Mouse (Mus musculus) layer of hippocampus, adult 2 months (tissue): ENCODE results near the gene Rpl37. TPM values are rescaled to one million over a fixed set of nuclear protein-coding genes. Genes with fewer than 3 reads are reported as not detected.
"Not testable (repeated sequence)": the region's sequence is repeated elsewhere in the genome, so short reads cannot be mapped to it uniquely, and the experiment has no call there.

Experiments
- DNase-seq, 2 experiments: peaks; one replicate each; pipeline ENCODE4 v3.0.0; 2022; ENCODE audit warnings: low spot score in 2 of 2
- H3K27ac ChIP-seq: fragments of 200-600 bp; 2 replicates; pipeline ENCODE4 v1.8.1; 2022
- H3K4me3 ChIP-seq: fragments of 200-600 bp; 2 replicates; pipeline ENCODE4 v1.8.1; 2022; ENCODE audit warnings: mild to moderate bottlenecking
- CTCF ChIP-seq: fragments of 200-600 bp; conservative IDR thresholded peaks from 2 replicates; pipeline ENCODE4 v1.8.1; 2022; ENCODE audit warnings: antibody characterized with exemption, mild to moderate bottlenecking, moderate library complexity
- total RNA-seq, 2 experiments: library from RNA; stranded (reverse); gene quantifications; 2 replicates each; pipeline ENCODE4 v1.2.3; 2021

Rpl37 gene
- total RNA-seq, 2 experiments from 2014 or later = 308 to 352 TPM

GRCm38 (mm10) chr15:5129111-5129805, 12.8 kb downstream of the Rpl37 start:
- Histone ChIP-seq H3K4me3 (no peak overlapping the region), H3K27ac (no peak overlapping the region)
- no peak for TF ChIP-seq CTCF
- DNase-seq = no peak

DNA sequence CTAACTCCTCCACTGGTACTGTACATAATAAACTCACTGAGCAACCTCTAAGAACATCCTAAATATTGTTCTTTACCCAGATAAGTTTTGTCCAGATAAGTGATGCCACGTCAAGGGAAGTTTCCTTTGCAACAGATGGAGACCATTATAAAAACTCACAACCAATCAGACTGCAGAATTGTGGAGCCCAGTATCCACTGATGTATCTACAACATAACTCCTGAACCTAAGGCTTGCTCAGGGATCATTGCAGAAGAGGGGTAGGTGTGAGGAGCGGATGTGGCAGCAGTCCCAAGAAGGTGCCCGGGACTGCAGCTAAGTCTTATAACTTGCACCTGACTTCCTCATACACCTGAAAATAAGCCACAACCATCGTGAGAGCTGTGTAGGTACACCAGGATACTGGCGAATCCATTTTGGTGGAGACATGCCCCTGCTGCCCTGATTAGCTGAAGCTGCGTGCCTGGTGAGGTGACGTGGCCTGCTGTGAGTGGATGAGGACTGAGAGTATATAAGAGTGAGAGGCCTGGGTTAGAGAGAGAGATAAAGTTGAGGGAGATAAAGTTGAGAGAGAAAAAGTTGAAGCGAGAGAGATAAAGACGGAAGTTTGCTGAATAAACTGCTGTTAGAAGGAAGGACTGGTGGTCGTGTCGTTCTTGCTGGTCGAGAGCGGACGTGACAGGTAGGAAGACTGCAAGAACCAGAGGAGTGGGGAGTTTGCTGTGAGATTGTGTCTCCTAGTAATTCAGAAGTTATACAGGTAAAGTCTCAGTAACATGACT, 14.6 kb downstream of the Rpl37 start:
- DNase-seq, H3K27ac ChIP-seq, H3K4me3 ChIP-seq: not testable (repeated sequence)

DNA sequence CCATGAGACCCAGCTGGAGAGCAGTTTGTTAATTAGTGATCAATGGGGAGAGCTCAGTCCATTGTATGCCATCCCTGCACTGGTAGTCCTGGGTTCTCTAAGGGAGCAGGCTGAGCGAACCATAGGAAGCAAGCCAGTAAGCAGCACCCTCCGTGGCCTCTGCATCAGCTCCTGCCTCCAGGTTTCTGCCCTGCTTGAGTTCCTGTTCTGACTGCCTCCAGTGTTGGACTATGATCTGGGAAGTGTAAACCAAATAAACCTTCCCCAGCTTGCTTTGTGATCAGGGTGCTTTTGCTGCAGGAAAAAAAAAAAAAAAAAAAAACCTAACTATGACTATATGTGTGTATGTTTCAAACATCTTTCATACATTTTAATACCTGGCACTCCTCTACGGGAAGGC, 16.9 kb downstream of the Rpl37 start:
- DNase-seq = no peak
- Histone ChIP-seq H3K27ac (no peak overlapping the region), H3K4me3 (no peak overlapping the region)
- no peak for TF ChIP-seq CTCF

- no peak overlapping the region for H3K4me3 ChIP-seq
- H3K27ac ChIP-seq = no peak overlapping the region
- no peak for TF ChIP-seq CTCF
- DNase-seq = no peak
These were observed 17.7 kb downstream of the Rpl37 start for GRCm38 (mm10) chr15:5134179-5134578.

GRCm38 (mm10) chr15:5134945-5135483, 18.6 kb downstream of the Rpl37 start:
- no peak overlapping the region for H3K27ac ChIP-seq
- DNase-seq = no peak
- H3K4me3 ChIP-seq = no peak overlapping the region
- TF ChIP-seq CTCF = no peak

GRCm38 (mm10) chr15:5138021-5138856, 21.8 kb downstream of the Rpl37 start:
- DNase-seq = no peak
- no peak overlapping the region for H3K4me3 ChIP-seq
- no peak overlapping the region for H3K27ac ChIP-seq
- no peak for TF ChIP-seq CTCF

DNA sequence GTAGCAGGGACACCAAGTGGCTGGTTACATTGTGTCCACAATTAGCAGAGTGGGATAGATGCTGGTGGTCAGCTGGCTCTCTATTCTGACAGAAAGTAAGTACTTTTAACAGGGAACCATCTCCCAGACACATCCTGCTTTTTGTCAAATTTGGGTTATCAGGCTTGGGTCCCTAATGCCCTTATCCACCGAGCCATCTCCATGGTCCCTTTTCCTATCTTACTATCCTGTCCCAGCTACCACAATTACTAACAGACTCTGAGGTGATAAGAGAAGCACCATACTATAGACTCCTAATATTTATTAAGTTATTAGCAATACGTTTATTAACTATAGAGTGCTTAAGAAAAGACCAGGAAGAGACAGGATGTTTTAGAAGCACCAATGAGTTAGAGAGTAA, 22.9 kb downstream of the Rpl37 start:
- H3K27ac ChIP-seq = no peak overlapping the region
- no peak for TF ChIP-seq CTCF
- H3K4me3 ChIP-seq = no peak overlapping the region
- no peak for DNase-seq

DNA sequence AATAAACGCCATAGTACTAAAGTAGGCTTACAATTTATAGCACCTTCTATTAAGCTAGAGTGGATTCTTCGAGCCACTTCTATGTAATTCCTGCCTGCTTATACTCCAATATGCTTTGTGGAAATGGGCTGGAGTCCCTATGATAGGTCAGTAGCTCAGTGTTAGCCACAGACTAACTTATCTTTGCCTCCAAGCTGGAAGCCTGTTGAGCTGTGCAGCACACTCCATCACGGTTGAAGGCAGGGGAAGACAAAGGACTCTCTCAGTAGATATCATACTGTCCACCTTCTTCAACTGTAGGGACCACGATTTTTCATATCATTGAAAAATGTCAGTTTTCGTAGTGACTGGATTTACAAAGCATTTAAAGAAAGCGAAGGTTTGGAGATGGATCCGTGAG, 23.4 kb downstream of the Rpl37 start:
- no peak for DNase-seq
- no peak overlapping the region for H3K4me3 ChIP-seq
- H3K27ac ChIP-seq = no peak overlapping the region
- TF ChIP-seq CTCF = no peak

DNA sequence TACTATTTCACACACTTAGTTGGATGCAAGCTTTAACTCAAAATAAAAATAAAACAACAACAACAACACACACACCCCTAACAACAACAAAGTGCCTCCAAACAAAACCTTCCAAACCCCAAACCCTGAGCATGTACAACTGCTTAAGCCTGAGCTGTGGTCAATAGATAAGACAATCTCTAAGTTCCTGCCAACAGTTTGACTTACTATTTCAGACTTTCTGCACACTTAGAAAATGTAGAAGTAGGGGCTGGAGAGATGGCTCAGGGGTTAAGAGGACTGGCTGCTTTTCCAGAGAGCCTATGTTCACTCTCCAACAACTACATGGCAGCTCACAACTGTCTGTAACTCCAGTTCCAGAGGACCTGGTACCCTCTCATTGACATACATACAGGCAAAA, 23.9 kb downstream of the Rpl37 start:
- no peak for TF ChIP-seq CTCF
- DNase-seq = no peak

DNA sequence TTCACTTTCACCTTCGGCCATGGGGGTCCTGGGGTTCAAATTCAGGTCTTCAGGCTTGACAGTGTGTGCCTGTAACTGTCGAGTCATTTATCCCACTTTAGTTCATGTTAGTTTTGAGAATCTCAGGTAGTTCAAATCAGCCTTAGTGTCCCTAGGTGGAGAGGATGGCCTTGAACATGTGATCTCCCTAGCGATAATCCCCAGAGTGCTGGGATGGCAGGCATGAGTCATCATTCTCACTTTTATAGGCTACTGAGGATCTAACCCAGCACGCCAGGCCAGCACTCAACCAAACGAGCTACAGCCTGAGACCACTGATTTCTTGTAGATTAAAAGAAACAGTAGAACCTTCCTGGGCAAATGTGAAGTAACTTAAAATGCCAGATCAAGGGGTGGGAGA, 25.6 kb downstream of the Rpl37 start:
- DNase-seq = no peak
- Histone ChIP-seq H3K4me3 (no peak overlapping the region), H3K27ac (no peak overlapping the region)
- no peak for TF ChIP-seq CTCF

More for the DNA sequence above, 23.9 kb downstream of the Rpl37 start:
- Histone ChIP-seq H3K4me3 (no peak overlapping the region), H3K27ac (no peak overlapping the region)

DNA sequence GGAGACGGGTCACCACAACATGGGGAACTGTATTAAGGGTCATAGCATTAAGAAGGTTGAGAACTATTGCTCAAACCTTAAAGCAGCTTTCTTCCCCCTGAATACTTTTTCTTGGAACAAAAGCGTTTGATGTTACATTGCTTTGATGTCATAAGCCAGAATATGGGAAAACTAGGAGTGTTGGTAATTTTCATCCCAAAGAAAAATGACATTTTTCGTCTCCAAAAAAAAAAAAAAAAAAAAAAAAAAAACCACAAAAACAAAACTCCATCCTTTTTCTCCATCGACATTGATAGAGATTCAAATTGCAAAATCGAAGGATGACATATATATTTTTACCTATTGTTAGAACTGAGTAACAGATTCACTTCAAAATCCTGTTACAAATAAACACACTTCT, 26.3 kb downstream of the Rpl37 start:
- no peak for TF ChIP-seq CTCF
- H3K4me3 ChIP-seq = no peak overlapping the region; the same call in 1 of the 2 replicates
- DNase-seq = no peak
- H3K27ac ChIP-seq = no peak overlapping the region; the same call in 1 of the 2 replicates

GRCm38 (mm10) chr15:5143361-5144020, 27.0 kb downstream of the Rpl37 start, which contains the start of gene Prkaa1:
Gene Prkaa1 (plus strand): TSS chr15:5143861.
- Histone ChIP-seq H3K4me3 (peak within 1 kb of the TSS; percentile 93), H3K27ac (peak within 1 kb of the TSS; percentile 98)
- peak; percentile 33 to 66 for DNase-seq
- peak; percentile 60 for TF ChIP-seq CTCF
